Mouse (Mus musculus): Measurements from ENCODE around the gene Gm6268. TPM values are rescaled to one million over a fixed set of nuclear protein-coding genes. Genes with fewer than 3 reads are reported as not detected.

Gm6268 gene
- polyA plus RNA-seq, 1 experiment from 2014 or later, result not detected

Small RNAs within 50 kb of the gene (microRNA-seq; reads per million reads assigned to microRNA genes)
- gene Gm44485, result not detected

Other genes with a start within 250 kb of the Gm6268 start
- gene Zcchc12, start 205.4 kb upstream of the Gm6268 start, polyA plus RNA-seq (2015; fragmentation: Nextera tagmentation; extraction: Ambion mirVana), result 5.1 and 7.2 TPM in 2 replicates
- 0.20 and 0.32 TPM in 2 replicates for gene Lonrf3, start 72.9 kb upstream of the Gm6268 start, polyA plus RNA-seq (2015; fragmentation: Nextera tagmentation; extraction: Ambion mirVana)
- not detected in 2 replicates for gene Gm14569, start 90.5 kb downstream of the Gm6268 start, polyA plus RNA-seq (2015; fragmentation: Nextera tagmentation; extraction: Ambion mirVana)
- gene Pgrmc1, start 196.9 kb downstream of the Gm6268 start, polyA plus RNA-seq (2015; fragmentation: Nextera tagmentation; extraction: Ambion mirVana), result 123 and 137 TPM in 2 replicates
- gene Akap17b, start 244.1 kb downstream of the Gm6268 start, polyA plus RNA-seq (2015; fragmentation: Nextera tagmentation; extraction: Ambion mirVana), result 1.4 and 1.5 TPM in 2 replicates

Data from heart, embryonic 13.5 days (tissue).